Mouse (Mus musculus) G1E (cell line): ENCODE data around the gene Vmn2r72. TPM values are rescaled to one million over a fixed set of nuclear protein-coding genes. Genes with fewer than 3 reads are reported as not detected.

Experiments
- ATAC-seq: 2 replicates; pipeline ENCODE4 v1.8.0; 2016; ENCODE audit warnings: mild to moderate bottlenecking; ENCODE audit not compliant: insufficient number of reproducible peaks, poor library complexity, low FRiP score, severe bottlenecking; ENCODE audit errors: extremely low read depth
- DNase-seq: peaks from one replicate; pipeline ENCODE4 v3.0.0; 2012; ENCODE audit warnings: low spot score
- H3K27me3 ChIP-seq: 2 replicates; pipeline ENCODE4 v1.6.1; 2012; ENCODE audit warnings: mild to moderate bottlenecking, low read length, inconsistent platforms; ENCODE audit not compliant: insufficient read depth
- H3K36me3 ChIP-seq: replicated peaks from 2 replicates; pipeline ENCODE3; 2012; ENCODE audit warnings: mild to moderate bottlenecking, inconsistent platforms
- H3K4me1 ChIP-seq: 2 replicates; pipeline ENCODE4 v1.6.1; 2012; ENCODE audit warnings: low read depth, low read length, inconsistent platforms, mixed read lengths; ENCODE audit not compliant: insufficient read depth
- H3K4me3 ChIP-seq: 2 replicates; pipeline ENCODE4 v1.5.1; 2012; ENCODE audit warnings: low read depth, mild to moderate bottlenecking, inconsistent platforms, low read length, moderate library complexity, mixed read lengths
- H3K9me3 ChIP-seq: replicated peaks from 2 replicates; pipeline ENCODE4 v1.6.1; 2012; ENCODE audit warnings: inconsistent platforms
- GATA2 ChIP-seq: IDR thresholded peaks from 2 replicates; pipeline ENCODE4 v1.6.1; 2012; ENCODE audit warnings: low read depth, low read length, inconsistent platforms, borderline replicate concordance
- TAL1 ChIP-seq: conservative IDR thresholded peaks from 2 replicates; pipeline ENCODE4 v1.6.1; 2012; ENCODE audit warnings: low read depth, low read length, inconsistent platforms, mixed read lengths
- polyA plus RNA-seq: library from polyadenylated mRNA; stranded (reverse); fragments of >175 nt; gene quantifications from 2 replicates; pipeline ENCODE4 v1.2.3, GENCODE M21; 2012
- total RNA-seq, 2 experiments: library from RNA; stranded (forward) in 1 of 2; stranded (reverse) in 1 of 2; fragments of 200-1000 nt in 1 of 2; fragments of >200 nt in 1 of 2; fragmentation: Nextera tagmentation in 1 of 2; gene quantifications; 2 replicates each; pipeline ENCODE4 v1.2.3; 2014 to 2017

The Vmn2r72 gene
- not detected in 2 replicates for total RNA-seq (2014; fragmentation: Nextera tagmentation)
- 0.05 and 0.06 TPM in 2 replicates for total RNA-seq (2017)
- polyA plus RNA-seq = not detected in 2 replicates

- H3K27me3 ChIP-seq = no peaks in the 10 kb centered on the region
- DNase-seq = no peak
- TF ChIP-seq TAL1 = no peak
- TF ChIP-seq GATA2 = no peak
- ATAC-seq = no peak
- no peaks in the 10 kb centered on the region for H3K9me3 ChIP-seq
- H3K4me3 ChIP-seq = no peak within 1 kb of the TSS
- H3K36me3 ChIP-seq = no peaks in the 10 kb centered on the region
- H3K4me1 ChIP-seq = no peaks in the 10 kb centered on the region
These were observed at the start of gene Vmn2r72 for GRCm38 (mm10) chr7:85754997-85755396. TSS of gene Vmn2r72 (minus strand) at chr7:85755097.

Other genes starting within 250 kb of the Vmn2r72 start
- gene Vmn2r71, start 192.0 kb downstream of the Vmn2r72 start, total RNA-seq (2014; fragmentation: Nextera tagmentation) = not detected in 2 replicates
- gene Vmn2r71, start 192.0 kb downstream of the Vmn2r72 start, total RNA-seq (2017) = 0.06 and 0.11 TPM in 2 replicates
- gene Vmn2r71, start 192.0 kb downstream of the Vmn2r72 start, polyA plus RNA-seq = not detected in 2 replicates
- not detected in 2 replicates for gene Vmn2r70, start 185.9 kb downstream of the Vmn2r72 start, total RNA-seq (2014; fragmentation: Nextera tagmentation)
- under 0.01 and 0.05 TPM in 2 replicates for gene Vmn2r70, start 185.9 kb downstream of the Vmn2r72 start, total RNA-seq (2017)
- not detected in 2 replicates for gene Vmn2r70, start 185.9 kb downstream of the Vmn2r72 start, polyA plus RNA-seq
- gene Vmn2r73, start 121.2 kb upstream of the Vmn2r72 start, total RNA-seq (2014; fragmentation: Nextera tagmentation) = not detected in 2 replicates
- 0.05 and 0.06 TPM in 2 replicates for gene Vmn2r73, start 121.2 kb upstream of the Vmn2r72 start, total RNA-seq (2017)
- not detected in 2 replicates for gene Vmn2r73, start 121.2 kb upstream of the Vmn2r72 start, polyA plus RNA-seq
- not detected in 2 replicates for gene Vmn2r74, start 206.5 kb upstream of the Vmn2r72 start, total RNA-seq (2014; fragmentation: Nextera tagmentation)
- gene Vmn2r74, start 206.5 kb upstream of the Vmn2r72 start, total RNA-seq (2017) = 0.06 and 0.11 TPM in 2 replicates
- not detected in 2 replicates for gene Vmn2r74, start 206.5 kb upstream of the Vmn2r72 start, polyA plus RNA-seq